ENCODE assay signal across 24 mouse cellular contexts in genomic region chr3:69254676-69255075, GRCm38 (mm10). TPM values are rescaled to one million over a fixed set of nuclear protein-coding genes. Genes with fewer than 3 reads are reported as not detected.
"Had no signal": no experiment of that assay in that cellular context is flagged by ENCODE, and none has a peak within 500 bp of the region (broad histone marks: within the 10 kb centered on the region; RNA-seq: fewer than 3 reads in every experiment).

No protein-coding gene starts in this region.

- H3K27me3 ChIP-seq: limb, embryonic 13.5 days; liver, embryonic 12.5 days; liver, embryonic 15.5 days; lung, embryonic 15.5 days; neural tube, embryonic 13.5 days had no signal

- H3K27ac ChIP-seq: limb, embryonic 10.5 days; limb, embryonic 13.5 days; liver, embryonic 12.5 days; liver, embryonic 15.5 days; lung, embryonic 15.5 days; midbrain, embryonic 12.5 days; neural tube, embryonic 13.5 days had no signal

- DNase-seq: kidney, adult 18-20 months; kidney, adult 9 months; kidney, postnatal 14 days; kidney, postnatal 4 days; liver; lung, adult 18-20 months; lung, postnatal 14 days; lung, postnatal 4 days; thymus, postnatal 36 days had no signal

- H3K36me3 ChIP-seq: limb, embryonic 10.5 days; limb, embryonic 13.5 days; liver, embryonic 12.5 days; liver, embryonic 15.5 days; lung, embryonic 15.5 days; midbrain, embryonic 12.5 days; neural tube, embryonic 13.5 days had no signal

- H3K9me3 ChIP-seq: limb, embryonic 10.5 days; limb, embryonic 13.5 days; liver, embryonic 12.5 days; liver, embryonic 15.5 days; lung, embryonic 15.5 days; midbrain, embryonic 12.5 days; neural tube, embryonic 13.5 days had no signal

- H3K4me2 ChIP-seq: limb, embryonic 13.5 days; liver, embryonic 12.5 days; liver, embryonic 15.5 days; lung, embryonic 15.5 days; midbrain, embryonic 12.5 days; neural tube, embryonic 13.5 days had no signal

- H3K4me1 ChIP-seq: limb, embryonic 10.5 days; limb, embryonic 13.5 days; liver, embryonic 12.5 days; liver, embryonic 15.5 days; lung, embryonic 15.5 days; midbrain, embryonic 12.5 days; neural tube, embryonic 13.5 days had no signal

- H3K9ac ChIP-seq: limb, embryonic 13.5 days; liver, embryonic 12.5 days; liver, embryonic 15.5 days; lung, embryonic 15.5 days; midbrain, embryonic 12.5 days; neural tube, embryonic 13.5 days had no signal

- ATAC-seq: liver, embryonic 12.5 days had no signal

- H3K4me3 ChIP-seq: limb, embryonic 10.5 days; limb, embryonic 13.5 days; liver, embryonic 12.5 days; liver, embryonic 15.5 days; lung, embryonic 15.5 days; midbrain, embryonic 12.5 days; myocyte; neural tube, embryonic 13.5 days had no signal

RNA-seq across cellular contexts. Expression of gene Arl14, which starts 32.5 kb away (rescaled TPM):
- total RNA-seq: layer of hippocampus, adult 18-20 months; layer of hippocampus, postnatal 25 days; left cerebral cortex, adult 18-20 months; left cerebral cortex, postnatal 25 days; megakaryocyte progenitor cell, adult 5-6 weeks; neutrophil, adult 5-6 weeks had no signal
- polyA plus RNA-seq: limb, embryonic 10.5 days; limb, embryonic 13.5 days; liver, embryonic 12.5 days; liver, embryonic 15.5 days; midbrain, embryonic 12.5 days; myocyte; neural tube, embryonic 13.5 days; spleen, adult 2 months had no signal
